Mouse (Mus musculus): ENCODE results near the gene Mill2.
"Not testable (repeated sequence)": the region's sequence is repeated elsewhere in the genome, so short reads cannot be mapped to it uniquely, and the experiment has no call there.

The Mill2 gene

GRCm38 (mm10) chr7:18839865-18840264 is at the start of gene Mill2:
Gene Mill2 (plus strand): TSS chr7:18839966.
- peak in 1 of 2 experiments; percentile 1 for DNase-seq

GRCm38 (mm10) chr7:18790671-18791070 is 49.1 kb upstream of the Mill2 start:
- DNase-seq, result not testable (repeated sequence)

DNA sequence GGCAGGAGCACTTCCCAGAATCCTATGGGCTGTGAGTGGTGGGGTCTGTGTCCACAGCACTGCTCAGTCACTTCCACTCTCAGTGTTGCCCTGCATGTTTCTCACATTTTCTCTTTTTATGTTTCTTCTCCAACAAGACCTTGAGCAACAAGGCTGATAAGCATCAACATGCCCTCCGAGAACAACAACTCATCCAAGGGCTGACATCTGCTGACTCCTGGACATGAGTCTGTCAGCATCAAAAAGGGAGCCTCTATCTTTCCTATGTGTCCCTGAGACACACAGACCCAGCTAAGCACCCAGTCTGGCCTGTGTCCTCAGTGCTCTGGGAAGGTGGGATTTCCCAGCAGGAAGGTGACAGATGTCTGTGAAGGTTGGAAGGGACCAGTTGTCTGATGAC is 41.3 kb upstream of the Mill2 start, which contains the start of gene Psg19:
Gene Psg19, minus strand, starts transcription at position 101 of the 400 bp plus-strand sequence.
- no peak for DNase-seq

- DNase-seq, result no peak
These were observed 40.6 kb upstream of the Mill2 start for GRCm38 (mm10) chr7:18799129-18799528.

GRCm38 (mm10) chr7:18803526-18803925 is 36.2 kb upstream of the Mill2 start:
- no peak for DNase-seq

DNA sequence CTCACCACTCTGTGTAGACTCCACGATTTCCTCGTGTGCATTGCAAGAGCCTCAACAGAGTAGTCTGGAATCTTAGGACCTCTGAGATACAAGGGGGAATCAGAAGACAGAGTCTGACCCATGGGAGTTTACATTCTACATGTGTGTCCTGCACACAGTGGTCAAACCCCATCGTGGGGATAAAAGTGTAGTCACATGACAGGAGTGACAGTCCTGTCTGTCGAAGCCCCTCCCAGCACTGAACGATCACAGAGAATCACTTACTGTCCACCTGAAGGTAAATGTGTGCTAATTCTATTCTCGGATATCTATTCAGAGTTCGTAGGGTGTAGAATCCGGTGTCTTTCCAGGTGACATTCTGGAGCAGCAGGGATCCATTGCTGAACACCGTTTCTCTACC is 21.5 kb upstream of the Mill2 start:
- DNase-seq, result no peak

DNA sequence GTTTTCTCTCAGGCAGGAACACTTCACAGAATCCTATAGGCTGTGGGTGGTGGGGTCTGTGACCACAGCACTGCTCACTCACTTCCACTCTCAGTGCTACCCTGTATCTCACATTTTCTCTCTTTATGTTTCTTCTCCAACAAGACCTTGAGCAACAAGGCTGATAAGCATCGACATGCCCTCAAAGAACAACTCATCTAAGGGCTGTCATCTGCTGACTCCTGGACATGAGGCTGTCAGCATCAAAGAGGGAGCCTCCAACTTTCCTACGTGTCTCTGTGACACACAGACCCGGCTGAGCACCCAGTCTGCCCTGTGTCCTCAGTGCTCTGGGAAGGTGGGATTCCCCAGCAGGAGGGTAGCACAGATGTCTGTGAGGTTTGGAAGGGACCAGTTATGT is 18.3 kb upstream of the Mill2 start, which contains the start of gene Psg17:
Gene Psg17, minus strand, starts transcription at position 101 of the 400 bp plus-strand sequence.
- no peak for DNase-seq

GRCm38 (mm10) chr7:18827792-18828546 is 11.8 kb upstream of the Mill2 start:
- no peak for DNase-seq

DNA sequence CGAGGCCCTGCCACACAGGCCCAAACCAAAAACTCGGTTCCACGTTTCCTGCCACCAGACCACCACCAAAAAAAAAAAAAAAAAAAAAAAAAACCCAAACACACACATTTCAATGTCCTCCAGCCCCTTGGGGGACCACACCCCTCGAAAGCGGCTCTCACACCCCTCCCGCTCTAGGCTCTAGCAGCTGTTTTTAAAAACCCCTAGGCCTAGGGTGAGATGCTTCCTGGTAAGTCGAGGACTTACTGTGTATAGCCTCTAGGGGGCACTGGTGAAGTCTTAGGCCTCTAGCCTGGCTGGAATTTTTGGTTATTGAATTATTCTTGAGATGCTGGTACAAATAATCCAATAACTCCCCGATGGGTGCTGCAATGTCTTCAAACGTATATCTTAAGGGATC is 11.2 kb upstream of the Mill2 start:
- peak in 1 of 2 experiments; percentile 3 for DNase-seq

GRCm38 (mm10) chr7:18829545-18829944 is 10.2 kb upstream of the Mill2 start:
- DNase-seq, result no peak

GRCm38 (mm10) chr7:18832298-18832697 is 7.5 kb upstream of the Mill2 start:
- DNase-seq, result no peak

DNA sequence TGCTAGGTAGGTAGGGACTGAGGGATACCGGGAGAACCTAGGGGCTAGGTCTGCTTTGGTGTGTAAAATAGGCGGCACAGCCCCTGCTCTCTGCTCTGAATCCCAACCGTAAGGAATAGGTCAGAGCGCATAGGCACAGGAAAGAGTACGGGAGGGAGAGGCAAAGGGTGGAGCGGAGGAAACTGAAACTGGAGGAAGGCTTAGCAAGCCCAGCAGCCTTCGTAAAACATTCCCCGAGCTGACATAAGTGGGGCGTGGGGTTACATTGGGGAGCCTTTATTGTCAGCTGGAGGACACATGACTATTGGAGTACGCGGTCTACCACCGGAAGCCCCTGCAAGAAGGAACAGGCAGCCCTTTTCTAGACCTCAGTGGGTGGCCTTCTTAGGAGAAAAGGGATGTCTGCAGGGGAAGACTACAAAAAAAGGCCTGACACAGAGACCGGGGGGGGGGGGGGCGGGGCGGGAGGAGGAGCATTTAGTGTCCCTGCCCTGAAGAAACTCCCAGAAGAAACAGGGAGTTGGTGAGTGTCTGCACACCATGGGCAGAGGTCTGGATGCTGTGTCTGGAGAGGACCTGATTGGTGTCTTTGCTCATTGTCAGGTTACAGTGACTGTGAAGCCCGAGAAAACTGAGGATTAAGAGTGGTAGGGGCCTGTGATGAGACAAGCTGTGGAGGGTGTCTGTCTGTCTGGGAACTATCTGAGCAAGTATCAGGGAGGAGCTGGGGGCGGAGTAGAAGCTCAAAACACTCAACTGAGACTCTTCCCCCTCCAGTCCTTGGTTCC is 814 bp downstream of the Mill2 start:
- peak; percentile 19 to 25 for DNase-seq

GRCm38 (mm10) chr7:18841174-18841567 is 1.4 kb downstream of the Mill2 start:
- no peak for DNase-seq

DNA sequence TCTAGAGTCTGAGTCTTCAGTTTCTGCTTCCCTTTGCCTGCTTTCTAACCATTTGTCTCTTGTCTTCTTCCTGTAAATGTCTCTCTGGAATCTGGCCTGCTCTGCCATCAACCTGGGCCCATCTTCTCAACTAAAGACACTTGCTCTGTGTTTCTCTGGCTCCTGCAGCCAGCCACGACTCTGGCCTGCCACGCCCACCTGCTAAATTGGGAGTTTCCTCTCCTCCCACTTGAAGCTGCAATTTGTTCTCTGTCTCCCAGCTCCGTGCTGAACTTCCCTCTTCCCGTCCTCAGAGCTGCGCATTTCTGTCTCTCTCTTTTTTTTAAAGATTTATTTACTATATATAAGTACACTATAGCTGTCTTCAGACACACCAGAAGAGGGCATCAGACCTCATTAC is 5.0 kb downstream of the Mill2 start:
- no peak for DNase-seq

GRCm38 (mm10) chr7:18848395-18848794 is 8.6 kb downstream of the Mill2 start:
- no peak for DNase-seq

DNA sequence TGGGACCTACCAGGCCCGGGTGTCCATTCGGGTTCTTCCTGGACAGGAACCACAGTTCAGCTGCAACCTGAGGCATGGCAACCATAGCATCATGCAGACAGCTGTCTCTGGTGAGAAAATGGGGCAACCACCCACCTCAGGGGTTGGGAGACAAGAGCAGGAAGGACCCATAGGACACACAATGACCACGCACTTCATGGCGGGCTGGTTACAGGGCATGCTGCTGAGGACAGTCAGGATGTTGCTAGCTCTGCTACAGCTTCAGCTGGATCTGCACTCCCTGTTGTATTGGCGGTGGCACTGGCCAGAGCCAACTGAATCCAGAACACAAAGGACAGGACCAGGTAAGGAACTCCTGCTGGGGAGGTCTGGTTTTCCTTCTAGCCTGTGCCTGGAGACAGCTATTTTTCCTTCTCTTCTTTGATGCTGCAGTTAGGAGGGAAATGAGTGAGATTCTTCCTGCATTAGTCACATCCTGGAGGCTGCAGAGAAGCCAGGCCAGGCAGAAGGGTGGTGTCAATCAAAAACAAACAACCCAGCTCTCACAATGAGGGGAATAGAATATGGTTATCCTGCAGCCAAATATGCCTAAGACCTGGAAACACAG is 18.6 kb downstream of the Mill2 start:
- DNase-seq, result no peak

GRCm38 (mm10) chr7:18862801-18863200 is 23.0 kb downstream of the Mill2 start:
- no peak for DNase-seq

DNA sequence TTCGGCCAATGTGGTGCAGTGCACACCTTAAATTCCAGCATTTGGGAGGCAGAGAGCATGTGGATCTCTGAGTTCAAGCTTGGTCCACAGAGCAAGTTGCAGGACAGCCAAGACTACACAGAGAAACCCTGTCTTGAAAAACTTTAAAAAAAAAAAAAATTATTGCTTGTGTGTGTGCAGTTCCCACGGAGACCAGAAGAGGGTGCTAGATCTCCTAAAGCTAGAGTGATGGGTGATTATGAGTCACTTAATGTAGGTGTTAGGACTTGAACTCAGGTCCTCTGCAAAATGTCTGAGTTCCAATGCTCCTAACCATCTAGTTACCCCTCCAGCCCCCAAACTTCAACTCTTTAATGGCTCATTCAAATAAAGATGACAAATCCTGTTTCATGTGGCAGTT is 28.7 kb downstream of the Mill2 start:
- no peak for DNase-seq

GRCm38 (mm10) chr7:18871031-18871430 is 31.3 kb downstream of the Mill2 start, which contains the start of gene Pglyrp1:
Gene Pglyrp1 (plus strand): TSS chr7:18871331.
- not testable (repeated sequence) for DNase-seq

GRCm38 (mm10) chr7:18872014-18872802 is 32.4 kb downstream of the Mill2 start:
- DNase-seq, result no peak

DNA sequence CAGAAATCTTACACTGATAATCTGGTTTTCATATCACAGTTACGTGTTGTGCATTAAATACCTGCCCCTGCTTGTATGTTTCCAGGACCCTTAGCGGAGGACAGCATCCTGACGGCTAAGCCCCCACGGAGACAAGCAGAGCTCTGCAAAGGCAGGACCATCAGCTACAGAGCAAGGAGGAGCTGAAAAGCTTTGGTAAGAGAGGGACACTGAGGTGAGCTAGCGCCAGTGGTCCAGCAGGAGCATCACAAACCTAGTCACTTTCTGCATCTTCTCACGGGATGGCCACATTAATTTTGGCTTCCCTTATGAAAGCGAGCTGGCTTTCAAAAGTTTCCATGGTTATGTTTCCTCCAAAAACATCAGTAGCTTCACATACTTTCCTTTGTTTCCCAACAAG is 33.0 kb downstream of the Mill2 start:
- DNase-seq, result no peak

GRCm38 (mm10) chr7:18873253-18873652 is 33.5 kb downstream of the Mill2 start:
- peak; percentile 70 to 71 for DNase-seq

GRCm38 (mm10) chr7:18875372-18875771 is 35.6 kb downstream of the Mill2 start:
- no peak for DNase-seq

All from cerebellum, adult 18-20 months (tissue).